Mouse (Mus musculus): ENCODE data around the gene Npas3. TPM values are rescaled to one million over a fixed set of nuclear protein-coding genes. Genes with fewer than 3 reads are reported as not detected.

Npas3 gene
- polyA plus RNA-seq, 1 experiment from 2014 or later: 27.9 TPM

DNA sequence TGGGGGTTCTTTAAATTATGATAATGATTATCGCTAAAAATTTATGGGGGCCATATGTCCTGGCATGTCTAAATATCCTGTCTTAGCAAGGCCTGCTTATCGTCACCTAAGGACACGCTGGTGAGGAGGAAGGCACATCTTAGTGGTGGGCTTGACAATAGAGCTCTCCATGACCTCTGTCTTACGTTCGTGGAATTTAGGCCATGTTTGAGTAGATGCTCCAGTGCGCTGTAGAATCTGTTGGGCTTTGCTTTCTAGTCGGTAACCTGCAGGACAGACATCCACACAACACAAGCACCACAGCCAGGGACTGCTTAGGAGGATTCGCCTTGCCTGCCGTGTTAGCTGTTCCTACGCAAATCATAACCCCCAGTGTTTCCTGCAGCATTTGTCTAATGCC is 42.4 kb downstream of the Npas3 start:
- Histone ChIP-seq H3K4me1 (ENCODE audit: control insufficient read depth, insufficient read depth, low read length) (peaks cover 3% of the 10 kb centered on the region; the same call in 1 of the 2 replicates), H3K9ac (ENCODE audit: low read depth, low read length) (no peak overlapping the region), H3K36me3 (ENCODE audit: control insufficient read depth, insufficient read depth, low read length) (no peaks in the 10 kb centered on the region), H3K27ac (ENCODE audit: low read length) (no peak overlapping the region), H3K4me2 (ENCODE audit: low read length) (no peak overlapping the region), H3K9me3 (replicated peaks; ENCODE audit: control insufficient read depth, low read length, poor library complexity, severe bottlenecking) (no peaks in the 10 kb centered on the region), H3K4me3 (ENCODE audit: low read depth, low read length) (no peak overlapping the region), H3K27me3 (ENCODE audit: control insufficient read depth, insufficient read depth, low read depth, low read length) (no peaks in the 10 kb centered on the region)
- no peak for ATAC-seq
- WGBS: 87% methylated on average over 10 of the region's 10 CpGs

DNA sequence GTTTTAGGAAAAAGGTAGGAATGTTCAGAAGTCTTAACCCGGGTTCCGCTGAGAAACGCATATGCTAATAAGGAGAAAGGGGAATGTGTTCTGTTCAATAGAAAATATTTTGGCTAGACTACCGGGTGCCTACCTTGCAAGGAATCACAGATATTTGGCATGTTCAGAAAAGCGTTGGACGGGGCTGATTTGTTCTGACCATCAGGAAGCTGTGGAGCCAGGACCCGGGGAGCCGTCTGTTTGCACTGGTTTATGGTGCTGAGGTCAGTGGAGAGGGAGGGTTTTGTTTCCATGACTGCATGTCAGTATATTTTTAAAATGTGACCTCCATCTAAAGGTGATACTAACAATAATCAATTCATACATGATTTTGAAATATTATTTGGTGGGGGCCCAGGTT is 43.5 kb downstream of the Npas3 start:
- H3K4me3 ChIP-seq (ENCODE audit: low read depth, low read length): no peak overlapping the region
- H3K27ac ChIP-seq (ENCODE audit: low read length): peak overlapping the region; percentile 0; the same call in 1 of the 2 replicates
- H3K36me3 ChIP-seq (ENCODE audit: control insufficient read depth, insufficient read depth, low read length): no peaks in the 10 kb centered on the region
- no peak; the same call in 1 of the 2 replicates for ATAC-seq
- H3K4me1 ChIP-seq (ENCODE audit: control insufficient read depth, insufficient read depth, low read length): peaks cover 3% of the 10 kb centered on the region; the same call in 1 of the 2 replicates
- no peak overlapping the region for H3K4me2 ChIP-seq (ENCODE audit: low read length)
- H3K9ac ChIP-seq (ENCODE audit: low read depth, low read length): no peak overlapping the region
- no peaks in the 10 kb centered on the region for H3K9me3 ChIP-seq (replicated peaks; ENCODE audit: control insufficient read depth, low read length, poor library complexity, severe bottlenecking)
- H3K27me3 ChIP-seq (ENCODE audit: control insufficient read depth, insufficient read depth, low read depth, low read length): no peaks in the 10 kb centered on the region
- 45% methylated on average over 8 of the region's 8 CpGs for WGBS

DNA sequence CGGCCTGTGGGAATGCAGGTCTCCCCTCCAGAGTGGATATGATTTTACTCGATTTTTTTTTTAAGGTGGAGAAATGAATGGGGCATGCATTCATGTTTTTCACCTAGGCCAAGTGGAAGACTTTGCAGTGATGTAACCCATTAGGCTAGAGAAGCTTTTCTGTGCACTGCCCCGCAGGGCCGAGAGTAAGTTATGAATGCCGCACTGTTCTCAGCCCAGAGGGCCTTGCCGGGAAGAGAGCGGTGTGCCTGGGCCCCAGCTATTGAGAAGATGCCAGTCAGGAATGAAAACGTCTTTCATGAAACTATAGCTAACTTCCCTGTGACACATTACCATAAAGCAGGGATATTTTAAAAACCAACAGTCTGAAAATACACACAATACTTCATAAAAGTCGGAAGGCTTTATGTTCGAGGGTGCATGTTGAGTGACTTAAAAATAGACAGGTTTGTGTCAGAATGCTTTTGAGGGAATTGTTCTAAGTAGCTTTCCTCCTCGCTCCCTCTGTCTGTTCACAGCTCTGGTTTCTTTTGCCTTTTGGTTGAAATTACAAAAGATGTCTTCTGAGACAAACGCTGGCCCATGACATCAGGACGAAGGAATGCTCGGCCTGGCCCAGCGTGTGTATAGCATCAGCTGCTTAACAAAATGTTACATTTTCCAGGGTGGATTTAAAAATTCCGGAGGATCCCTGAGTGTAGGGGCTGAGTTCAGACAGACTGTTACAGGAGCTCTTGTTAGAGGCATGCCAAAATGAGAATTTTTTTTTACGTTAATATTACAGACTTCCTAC is 44.2 kb downstream of the Npas3 start:
- H3K9ac ChIP-seq (ENCODE audit: low read depth, low read length): no peak overlapping the region
- peaks cover 3% of the 10 kb centered on the region; the same call in 1 of the 2 replicates for H3K4me1 ChIP-seq (ENCODE audit: control insufficient read depth, insufficient read depth, low read length)
- H3K4me2 ChIP-seq (ENCODE audit: low read length): no peak overlapping the region; the same call in 1 of the 2 replicates
- H3K4me3 ChIP-seq (ENCODE audit: low read depth, low read length): no peak overlapping the region
- no peaks in the 10 kb centered on the region for H3K27me3 ChIP-seq (ENCODE audit: control insufficient read depth, insufficient read depth, low read depth, low read length)
- WGBS: 15% methylated on average over 17 of the region's 17 CpGs
- no peaks in the 10 kb centered on the region for H3K36me3 ChIP-seq (ENCODE audit: control insufficient read depth, insufficient read depth, low read length)
- H3K27ac ChIP-seq (ENCODE audit: low read length): peak overlapping the region; percentile 29
- no peaks in the 10 kb centered on the region for H3K9me3 ChIP-seq (replicated peaks; ENCODE audit: control insufficient read depth, low read length, poor library complexity, severe bottlenecking)
- peak; percentile 86 for ATAC-seq

DNA sequence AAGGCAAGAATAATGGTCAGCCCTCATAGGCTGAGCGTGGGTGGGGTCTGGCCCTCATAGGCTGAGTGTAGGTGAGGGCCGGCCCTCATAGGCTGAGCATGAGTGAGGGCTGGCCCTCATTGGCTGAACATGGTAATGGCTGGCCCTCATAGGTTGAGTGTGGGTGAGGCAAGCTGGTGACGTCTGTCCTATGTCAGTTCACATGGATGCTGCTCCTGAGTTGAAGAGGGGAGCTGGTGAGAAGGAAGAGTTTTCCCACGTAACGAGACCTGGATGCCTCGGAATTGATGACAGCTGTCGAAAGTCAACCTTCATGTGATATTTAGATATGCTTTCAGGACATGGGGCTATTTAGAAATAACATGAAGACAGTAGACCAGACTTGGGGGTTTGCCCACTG is 45.5 kb downstream of the Npas3 start:
- no peak for ATAC-seq

DNA sequence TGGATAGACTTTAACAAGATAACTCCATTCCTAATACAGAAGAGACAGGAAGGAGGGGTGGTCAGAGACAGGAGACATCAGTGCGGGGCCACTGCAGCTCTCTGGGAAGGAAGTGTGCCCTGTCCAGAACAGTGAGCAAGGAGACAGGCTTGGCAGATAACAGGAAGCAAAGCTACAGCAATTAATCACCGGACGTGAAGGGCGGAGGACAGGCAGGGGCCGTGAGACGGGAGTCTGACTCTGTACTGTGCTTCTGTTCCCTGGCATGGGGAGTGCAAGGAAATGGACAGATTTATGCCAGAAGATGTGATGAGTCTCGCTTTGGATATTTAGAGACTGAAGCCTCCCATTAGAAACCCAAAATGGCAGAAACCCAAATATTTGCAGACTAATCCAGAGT is 47.3 kb downstream of the Npas3 start:
- Histone ChIP-seq H3K4me1 (ENCODE audit: control insufficient read depth, insufficient read depth, low read length) (peaks cover 11% of the 10 kb centered on the region; the same call in 1 of the 2 replicates), H3K9me3 (replicated peaks; ENCODE audit: control insufficient read depth, low read length, poor library complexity, severe bottlenecking) (no peaks in the 10 kb centered on the region), H3K9ac (ENCODE audit: low read depth, low read length) (no peak overlapping the region), H3K36me3 (ENCODE audit: control insufficient read depth, insufficient read depth, low read length) (no peaks in the 10 kb centered on the region), H3K27ac (ENCODE audit: low read length) (no peak overlapping the region), H3K27me3 (ENCODE audit: control insufficient read depth, insufficient read depth, low read depth, low read length) (no peaks in the 10 kb centered on the region), H3K4me2 (ENCODE audit: low read length) (no peak overlapping the region), H3K4me3 (ENCODE audit: low read depth, low read length) (no peak overlapping the region)
- no peak for ATAC-seq
- 70% methylated on average over 7 of the region's 7 CpGs for WGBS

More for the DNA sequence above, 45.5 kb downstream of the Npas3 start:
- Histone ChIP-seq H3K4me1 (ENCODE audit: control insufficient read depth, insufficient read depth, low read length) (peaks cover 7% of the 10 kb centered on the region; the same call in 1 of the 2 replicates), H3K4me3 (ENCODE audit: low read depth, low read length) (no peak overlapping the region), H3K9ac (ENCODE audit: low read depth, low read length) (no peak overlapping the region), H3K27me3 (ENCODE audit: control insufficient read depth, insufficient read depth, low read depth, low read length) (no peaks in the 10 kb centered on the region), H3K9me3 (replicated peaks; ENCODE audit: control insufficient read depth, low read length, poor library complexity, severe bottlenecking) (no peaks in the 10 kb centered on the region), H3K4me2 (ENCODE audit: low read length) (no peak overlapping the region), H3K36me3 (ENCODE audit: control insufficient read depth, insufficient read depth, low read length) (no peaks in the 10 kb centered on the region), H3K27ac (ENCODE audit: low read length) (no peak overlapping the region)
- WGBS: 94% methylated on average over 7 of the region's 7 CpGs

DNA sequence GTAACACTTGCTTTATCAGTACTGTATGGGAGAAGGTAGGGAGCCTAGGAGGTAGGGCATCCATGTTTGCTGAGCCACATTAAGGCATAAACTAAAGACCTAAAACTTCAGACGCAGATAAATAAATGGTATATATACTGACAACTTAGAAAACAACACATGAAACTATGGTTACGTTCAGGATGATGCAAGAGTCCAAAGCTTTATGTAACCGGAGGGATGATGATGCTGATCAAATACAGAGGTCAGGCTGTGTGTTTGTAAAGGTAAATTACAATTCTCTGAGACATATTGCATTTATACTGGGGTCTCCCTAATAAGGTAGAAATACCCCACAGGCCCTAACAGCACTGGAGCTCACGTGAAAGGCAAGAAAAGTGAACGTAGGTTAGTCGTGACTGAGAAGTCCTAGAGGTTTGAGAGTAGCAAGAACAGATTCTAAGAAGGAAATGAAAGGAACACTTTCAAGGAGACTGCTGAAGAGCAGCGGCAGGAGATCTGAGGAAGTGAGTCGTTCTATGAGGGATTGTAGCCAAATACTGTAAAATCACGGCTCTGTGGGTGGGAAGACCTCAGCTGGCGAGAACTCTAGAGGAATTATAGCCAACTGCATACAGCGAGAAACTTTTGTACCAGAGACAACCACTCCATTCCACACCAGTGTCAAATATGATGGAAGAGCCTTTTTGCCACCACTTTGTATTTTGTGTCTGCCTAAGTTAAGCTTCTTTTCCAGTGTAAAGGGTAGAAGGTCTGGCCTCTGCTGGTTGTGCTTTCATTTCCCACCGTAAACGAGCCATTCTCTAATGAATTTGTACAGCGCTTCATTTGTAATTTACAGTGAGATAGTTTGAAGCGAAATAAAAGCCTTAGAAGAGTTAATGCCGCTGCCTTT is 49.7 kb downstream of the Npas3 start:
- 61% methylated on average over 16 of the region's 16 CpGs for WGBS
- peak overlapping the region; percentile 8; the same call in 1 of the 2 replicates for H3K4me2 ChIP-seq (ENCODE audit: low read length)
- no peak for ATAC-seq

DNA sequence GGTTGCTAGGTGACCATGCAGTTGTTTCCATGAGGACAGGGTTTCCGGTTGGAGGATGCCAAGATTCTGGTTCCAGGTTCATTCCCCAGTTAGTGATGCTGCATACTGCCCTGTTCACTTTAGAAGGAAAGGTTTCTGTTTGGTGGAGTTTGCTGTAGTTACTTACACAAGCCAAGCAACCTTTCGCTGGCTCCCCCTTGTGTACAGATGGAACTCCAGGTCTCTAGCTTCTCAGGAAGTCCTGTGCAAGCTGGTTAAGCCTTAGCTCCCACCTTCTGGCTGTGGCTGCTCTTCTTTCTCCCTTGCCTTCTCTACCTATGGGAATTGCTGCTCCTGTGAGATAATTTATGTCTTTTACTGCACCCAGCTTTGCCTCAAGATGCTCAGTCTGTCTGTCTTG is 52.5 kb downstream of the Npas3 start:
- Histone ChIP-seq H3K27me3 (ENCODE audit: control insufficient read depth, insufficient read depth, low read depth, low read length) (no peaks in the 10 kb centered on the region), H3K4me2 (ENCODE audit: low read length) (no peak overlapping the region), H3K36me3 (ENCODE audit: control insufficient read depth, insufficient read depth, low read length) (no peaks in the 10 kb centered on the region), H3K27ac (ENCODE audit: low read length) (no peak overlapping the region), H3K9me3 (replicated peaks; ENCODE audit: control insufficient read depth, low read length, poor library complexity, severe bottlenecking) (no peaks in the 10 kb centered on the region), H3K4me3 (ENCODE audit: low read depth, low read length) (no peak overlapping the region), H3K9ac (ENCODE audit: low read depth, low read length) (no peak overlapping the region), H3K4me1 (ENCODE audit: control insufficient read depth, insufficient read depth, low read length) (peaks cover 8% of the 10 kb centered on the region; the same call in 1 of the 2 replicates)
- no peak for ATAC-seq
- 45% methylated on average over 2 of the region's 2 CpGs for WGBS

More for the DNA sequence above, 49.7 kb downstream of the Npas3 start:
- Histone ChIP-seq H3K27me3 (ENCODE audit: control insufficient read depth, insufficient read depth, low read depth, low read length) (no peaks in the 10 kb centered on the region), H3K36me3 (ENCODE audit: control insufficient read depth, insufficient read depth, low read length) (no peaks in the 10 kb centered on the region), H3K4me1 (ENCODE audit: control insufficient read depth, insufficient read depth, low read length) (peaks cover 8% of the 10 kb centered on the region; the same call in 1 of the 2 replicates), H3K9me3 (replicated peaks; ENCODE audit: control insufficient read depth, low read length, poor library complexity, severe bottlenecking) (no peaks in the 10 kb centered on the region), H3K9ac (ENCODE audit: low read depth, low read length) (no peak overlapping the region), H3K4me3 (ENCODE audit: low read depth, low read length) (no peak overlapping the region), H3K27ac (ENCODE audit: low read length) (no peak overlapping the region)

DNA sequence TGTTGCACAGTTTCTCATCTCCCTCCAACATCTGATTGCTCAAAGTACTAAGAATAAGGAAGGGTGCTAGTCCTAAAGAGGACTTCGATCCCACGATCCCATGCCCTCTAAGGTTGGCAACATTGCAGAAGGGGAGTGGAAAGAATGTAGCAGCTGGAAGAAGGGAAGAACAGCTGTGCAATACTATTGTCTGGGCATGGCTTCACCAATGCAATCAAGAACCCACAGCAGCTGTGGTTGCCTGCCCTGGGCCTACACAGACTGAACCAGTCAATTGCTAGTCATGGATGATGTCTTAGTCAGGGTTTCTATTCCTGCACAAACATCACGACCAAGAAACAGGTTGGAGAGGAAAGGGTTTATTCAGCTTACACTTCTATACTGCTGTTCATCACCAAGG is 53.7 kb downstream of the Npas3 start:
- Histone ChIP-seq H3K4me2 (ENCODE audit: low read length) (no peak overlapping the region), H3K27ac (ENCODE audit: low read length) (no peak overlapping the region), H3K9ac (ENCODE audit: low read depth, low read length) (no peak overlapping the region), H3K4me3 (ENCODE audit: low read depth, low read length) (no peak overlapping the region), H3K4me1 (ENCODE audit: control insufficient read depth, insufficient read depth, low read length) (peaks cover 8% of the 10 kb centered on the region; the same call in 1 of the 2 replicates), H3K9me3 (replicated peaks; ENCODE audit: control insufficient read depth, low read length, poor library complexity, severe bottlenecking) (no peaks in the 10 kb centered on the region), H3K36me3 (ENCODE audit: control insufficient read depth, insufficient read depth, low read length) (no peaks in the 10 kb centered on the region), H3K27me3 (ENCODE audit: control insufficient read depth, insufficient read depth, low read depth, low read length) (no peaks in the 10 kb centered on the region)
- ATAC-seq: no peak
- 90% methylated on average over 3 of the region's 3 CpGs for WGBS

Data from midbrain, embryonic 16.5 days (tissue).